Mouse (Mus musculus): ENCODE measurements around the gene Pfn4. TPM values are rescaled to one million over a fixed set of nuclear protein-coding genes. Genes with fewer than 3 reads are reported as not detected.

The Pfn4 gene
- total and polyA plus RNA-seq, 3 experiments = not detected

DNA sequence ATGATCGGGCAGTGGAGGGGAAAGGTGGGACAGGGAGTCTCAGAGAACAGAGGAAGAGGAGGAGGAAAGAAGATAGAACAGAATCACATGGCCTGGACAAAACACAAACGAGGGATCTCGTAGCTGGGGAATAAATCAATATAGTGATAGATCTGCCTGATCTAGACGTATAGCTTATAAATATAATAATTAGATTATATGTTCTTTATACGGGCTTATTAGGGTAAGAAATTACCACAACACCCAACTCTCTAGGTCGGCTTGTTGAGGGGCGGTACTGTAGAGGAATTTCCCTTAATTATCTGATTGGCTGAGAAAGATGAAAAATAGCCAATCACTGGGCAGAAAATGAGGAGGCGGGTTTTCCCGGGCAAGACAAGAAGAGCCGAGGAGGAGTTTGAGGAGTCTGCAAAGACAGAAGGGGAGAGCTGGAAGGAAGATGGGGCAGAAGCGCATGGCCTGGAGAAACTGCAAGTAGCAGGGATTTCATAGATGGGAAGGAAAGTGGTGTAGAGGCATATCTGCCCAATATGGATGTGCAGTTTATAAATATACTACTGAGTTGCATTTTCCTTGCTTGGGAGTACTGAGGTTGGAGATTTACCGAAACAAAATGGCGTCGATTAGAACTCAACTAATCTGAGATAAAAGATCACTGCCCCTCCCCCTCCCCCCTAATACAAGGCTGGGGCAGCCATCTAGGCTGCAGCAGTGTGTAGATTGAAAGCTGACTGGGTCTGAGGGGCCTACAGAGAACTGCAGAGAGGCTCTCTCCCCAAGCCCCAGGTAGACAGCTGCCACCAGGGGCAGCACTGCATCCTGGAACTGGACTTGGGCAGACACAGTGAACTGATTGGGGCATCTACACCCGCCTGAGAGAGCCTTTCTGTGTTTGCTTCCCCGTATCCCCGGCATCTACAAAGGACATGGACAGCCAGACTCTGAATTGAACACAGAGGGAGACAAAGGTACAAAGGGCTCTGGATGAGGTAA, 48.8 kb upstream of the Pfn4 start (continued):
- TF ChIP-seq IRF4 (IDR thresholded peaks at IDR 0.05; ENCODE audit: low read depth, low read length) (peak; percentile 33; the same call in 1 of the 2 replicates), ZC3H11A (IDR thresholded peaks at IDR 0.05; ENCODE audit: low read depth, low read length) (no peak), POLR2AphosphoS2 (IDR thresholded peaks at IDR 0.05; ENCODE audit: low read depth, low read length) (peak; percentile 85; the same call in 1 of the 2 replicates), MAFK (IDR thresholded peaks at IDR 0.05; ENCODE audit: insufficient replicate concordance, low read length) (no peak), MAZ (IDR thresholded peaks at IDR 0.05; ENCODE audit: low read depth, low read length) (peak; percentile 59; the same call in 1 of the 2 replicates), MEF2A (IDR thresholded peaks at IDR 0.05; ENCODE audit: borderline replicate concordance, low read depth, low read length) (peak; percentile 32; the same call in 1 of the 2 replicates), POLR2A (IDR thresholded peaks at IDR 0.05; ENCODE audit: low read depth, low read length) (peak; percentile 96), EP300 (IDR thresholded peaks at IDR 0.05; ENCODE audit: low read length) (no peak), MYC (IDR thresholded peaks at IDR 0.05; ENCODE audit: low read depth, low read length) (0 out of 2 replicates have a peak, but pooled peaks have one; percentile 16), SMC3 (IDR thresholded peaks at IDR 0.05; ENCODE audit: low read depth, low read length) (no peak; the same call in 1 of the 2 replicates), NRF1 (IDR thresholded peaks at IDR 0.05; ENCODE audit: low read depth, low read length) (peak; percentile 32; the same call in 1 of the 2 replicates), GABPA (IDR thresholded peaks at IDR 0.05; ENCODE audit: insufficient replicate concordance, low read depth, low read length) (no peak)

DNA sequence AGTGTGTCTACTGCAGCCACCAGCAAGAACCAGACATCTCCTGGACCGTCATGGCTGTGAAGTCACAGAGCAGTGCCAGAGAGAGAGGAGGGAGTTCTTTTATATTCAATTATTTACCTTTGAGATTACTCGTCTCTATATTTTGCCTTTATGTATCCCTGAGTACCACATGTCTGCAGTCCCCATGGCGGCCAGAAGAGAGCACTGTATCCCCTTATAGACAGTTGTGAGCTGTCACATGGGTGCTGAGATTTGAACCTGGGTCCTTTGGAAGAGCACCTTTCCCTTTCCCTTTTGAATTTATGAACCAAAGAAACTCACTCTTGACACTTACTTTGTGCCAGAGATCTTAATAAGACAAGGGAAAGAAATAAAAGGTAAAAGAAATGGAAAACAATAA, 39.7 kb upstream of the Pfn4 start:
- no peak overlapping the region for H3K4me3 ChIP-seq (replicated peaks in 1 of 3; ENCODE audit: low read depth in 2 of 3, low read length in 2 of 3, poor library complexity in 1 of 3)
- H3K4me1 ChIP-seq (ENCODE audit: control insufficient read depth in 1 of 2, insufficient read depth in 2 of 2) = no peaks in the 10 kb centered on the region
- no peak overlapping the region for H3K9ac ChIP-seq (ENCODE audit: insufficient read depth, low read depth)
- peaks cover 3% of the 10 kb centered on the region for H3K9me3 ChIP-seq (replicated peaks; ENCODE audit: low read length)
- H3K4me2 ChIP-seq (ENCODE audit: insufficient read depth, low read depth, poor library complexity, severe bottlenecking) = no peak overlapping the region
- dilution Hi-C loops (cut with MboI; ENCODE audit: extremely low pct_ligation_motif_present, extremely low pct_unique_long_range_greater_than_20kb, low sequenced_read_pairs) = no loop called here
- peaks cover 0 to 18% of the 10 kb centered on the region in 2 experiments for H3K36me3 ChIP-seq (replicated peaks in 1 of 2; ENCODE audit: control insufficient read depth in 1 of 2, insufficient read depth in 1 of 2, low read length in 1 of 2)
- in situ Hi-C loops (cut with MboI; ENCODE audit: low pct_ligation_motif_present, low pct_unique_long_range_greater_than_20kb, low sequenced_read_pairs) = no loop called here
- no peaks in the 10 kb centered on the region for H3K27me3 ChIP-seq (replicated peaks)
- no peak overlapping the region for H3K27ac ChIP-seq (ENCODE audit: insufficient read depth, low read depth)
- no peak for TF ChIP-seq GABPA (IDR thresholded peaks at IDR 0.05; ENCODE audit: insufficient replicate concordance, low read depth, low read length)
- TF ChIP-seq KAT2A (IDR thresholded peaks at IDR 0.05; ENCODE audit: insufficient replicate concordance, low read length) = no peak
- no peak for TF ChIP-seq HCFC1 (IDR thresholded peaks at IDR 0.05; ENCODE audit: low read depth, low read length)
- TF ChIP-seq MAZ (IDR thresholded peaks at IDR 0.05; ENCODE audit: low read depth, low read length) = no peak
- TF ChIP-seq CTCF (conservative IDR thresholded peaks at IDR 0.05 in 1 of 2, IDR thresholded peaks at IDR 0.05 in 1 of 2; ENCODE audit: low read depth in 2 of 2, low read length in 2 of 2) = peak in 1 of 2 experiments; percentile 33; a peak in 2 of 4 replicates
- TF ChIP-seq MAX (IDR thresholded peaks at IDR 0.05; ENCODE audit: low read length) = 0 out of 2 replicates have a peak, but pooled peaks have one; percentile 10
- TF ChIP-seq MYC (IDR thresholded peaks at IDR 0.05; ENCODE audit: low read depth, low read length) = no peak
- peak; percentile 7 for DNase-seq (ENCODE audit: extremely low read depth)
- no peaks in the 10 kb centered on the region for H3K79me2 ChIP-seq (replicated peaks; ENCODE audit: control insufficient read depth, extremely low read depth, insufficient read depth, poor library complexity, severe bottlenecking)

Data from CH12.LX (cell line).